Mouse (Mus musculus) WW6 (cell line): ENCODE measurements at regions not wholly inside any gene's neighbourhood (a gene's known extent, or its start where the extent isn't known, plus 50 kb on each side); places are given as distances from the start of the nearest gene placed in this dataset.
A peak's percentile ranks its signal among the peaks of the same experiment; 100 is the strongest.
"Not testable (repeated sequence)": the region's sequence is repeated elsewhere in the genome, so short reads cannot be mapped to it uniquely, and the experiment has no call there.

Experiments
- DNase-seq: peaks from one replicate; pipeline ENCODE4 v3.0.0-alpha.2; 2013; ENCODE audit warnings: low read depth, low spot score

GRCm38 (mm10) chr17:47271979-47272677 lies 96.6 kb upstream of the Mrps10 start:
- DNase-seq: no peak

GRCm38 (mm10) chr17:47269053-47269891 lies 99.4 kb upstream of the Mrps10 start:
- no peak for DNase-seq

GRCm38 (mm10) chr17:47267843-47268242 lies 100.8 kb upstream of the Mrps10 start:
- DNase-seq: no peak

- no peak for DNase-seq
These were observed 101.6 kb upstream of the Mrps10 start for GRCm38 (mm10) chr17:47267076-47267475.

GRCm38 (mm10) chr17:47266335-47266734 lies 102.4 kb upstream of the Mrps10 start:
- no peak for DNase-seq

- no peak for DNase-seq
These were observed 105.7 kb upstream of the Mrps10 start for GRCm38 (mm10) chr17:47262986-47263385.

GRCm38 (mm10) chr17:47262141-47262540 lies 106.5 kb upstream of the Mrps10 start:
- no peak for DNase-seq

- no peak for DNase-seq
These were observed 107.7 kb upstream of the Mrps10 start for GRCm38 (mm10) chr17:47260976-47261375.

GRCm38 (mm10) chr17:47258296-47258695 lies 110.4 kb upstream of the Mrps10 start:
- no peak for DNase-seq

- DNase-seq: no peak
These were observed 113.5 kb upstream of the Mrps10 start for GRCm38 (mm10) chr17:47255209-47255608.

GRCm38 (mm10) chr17:47254026-47254425 lies 114.7 kb upstream of the Mrps10 start:
- no peak for DNase-seq

GRCm38 (mm10) chr17:47250001-47250400 lies 118.7 kb upstream of the Mrps10 start:
- DNase-seq: no peak

- DNase-seq: no peak
These were observed 119.5 kb upstream of the Mrps10 start for GRCm38 (mm10) chr17:47249176-47249575.

GRCm38 (mm10) chr17:47248053-47248452 lies 120.6 kb upstream of the Mrps10 start:
- DNase-seq: no peak

- DNase-seq: no peak
These were observed 121.2 kb upstream of the Mrps10 start for GRCm38 (mm10) chr17:47247516-47247915.

GRCm38 (mm10) chr17:47246605-47247004 lies 122.1 kb upstream of the Mrps10 start:
- DNase-seq: no peak

GRCm38 (mm10) chr17:47245635-47246034 lies 123.1 kb upstream of the Mrps10 start:
- DNase-seq: no peak

- no peak for DNase-seq
These were observed 129.6 kb upstream of the Mrps10 start for GRCm38 (mm10) chr17:47239086-47239485.

GRCm38 (mm10) chr17:47237881-47238280 lies 130.8 kb upstream of the Mrps10 start:
- not testable (repeated sequence) for DNase-seq

- no peak for DNase-seq
These were observed 134.3 kb upstream of the Mrps10 start for GRCm38 (mm10) chr17:47234343-47234742.

GRCm38 (mm10) chr17:47233003-47233678 lies 135.5 kb upstream of the Mrps10 start:
- no peak for DNase-seq

- DNase-seq: peak; percentile 45
These were observed 138.0 kb upstream of the Mrps10 start for GRCm38 (mm10) chr17:47230715-47231114.
